Mouse (Mus musculus): Measurements from ENCODE around the gene Emc7.

DNA sequence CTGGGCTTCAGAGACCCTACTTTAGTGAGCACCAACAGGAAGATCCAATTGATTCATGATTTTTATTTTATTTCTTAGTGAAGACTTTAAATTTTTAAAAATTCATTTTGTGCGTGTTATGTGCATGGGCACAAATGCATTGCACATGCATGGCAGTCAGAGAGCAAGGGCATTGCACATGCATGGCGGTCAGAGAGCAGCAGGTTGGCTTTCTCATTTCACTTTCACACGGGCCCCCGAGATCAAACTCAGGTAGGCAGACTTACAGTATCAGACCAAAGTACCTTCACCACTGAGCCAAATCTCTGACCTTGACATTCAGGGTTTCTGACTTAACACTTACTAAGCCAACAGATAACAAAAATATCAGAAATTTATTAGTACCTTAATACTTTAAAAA lies 25.1 kb upstream of the Emc7 start:
- TF ChIP-seq CTCF (IDR thresholded peaks at IDR 0.05) = no peak
- no peak for TF ChIP-seq EP300 (IDR thresholded peaks at IDR 0.05; ENCODE audit: insufficient read depth, low read depth, low read length)
- TF ChIP-seq POLR2A (IDR thresholded peaks at IDR 0.05; ENCODE audit: insufficient read depth, low read depth, low read length) = no peak

Measured in heart, adult 2 months (tissue).